Mouse (Mus musculus): ENCODE data around the gene H2-D1. TPM values are rescaled to one million over a fixed set of nuclear protein-coding genes. Genes with fewer than 3 reads are reported as not detected.

H2-D1 gene
- total and polyA plus RNA-seq, 3 experiments: 60.1 to 97.9 TPM; not detected in 1

DNA sequence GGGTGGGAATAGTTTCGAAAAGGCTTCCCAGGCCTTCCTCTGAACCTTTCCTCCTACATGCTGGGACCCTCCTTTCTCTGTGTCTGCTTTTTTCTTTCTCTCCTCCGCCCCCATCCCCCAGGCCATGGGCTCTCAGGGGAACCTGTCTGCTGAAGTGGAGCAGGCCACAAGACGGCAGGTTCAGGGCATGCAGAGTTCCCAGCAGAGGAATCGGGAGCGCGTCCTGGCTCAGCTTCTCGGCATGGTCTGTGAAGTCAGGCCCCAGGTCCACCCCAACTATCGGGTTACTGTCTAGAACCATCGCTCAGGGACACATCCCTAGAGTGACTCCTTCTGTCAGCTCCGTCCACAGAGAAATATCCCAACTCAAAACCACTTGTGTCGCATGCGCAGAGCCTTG lies 25.0 kb upstream of the H2-D1 start:
- Histone ChIP-seq H3K4me3 (ENCODE audit: control insufficient read depth in 1 of 2, insufficient read depth in 1 of 2, low read depth in 2 of 2, low read length in 2 of 2) (no peak overlapping the region), H3K27me3 (ENCODE audit: control insufficient read depth in 1 of 2, insufficient read depth in 2 of 2, low read length in 2 of 2) (no peaks in the 10 kb centered on the region), H3K9ac (ENCODE audit: control insufficient read depth, low read depth, low read length, poor library complexity, severe bottlenecking) (no peak overlapping the region), H3K36me3 (ENCODE audit: control insufficient read depth in 1 of 2, insufficient read depth in 2 of 2, low read length in 2 of 2) (peaks cover 0 to 14% of the 10 kb centered on the region in 2 experiments; a peak in 2 of 4 replicates), H3K27ac (ENCODE audit: control insufficient read depth, low read depth, low read length) (no peak overlapping the region), H3K79me2 (ENCODE audit: control insufficient read depth, insufficient read depth, low read length, poor library complexity) (peaks cover 24% of the 10 kb centered on the region), H3K4me1 (ENCODE audit: control insufficient read depth in 1 of 2, insufficient read depth in 2 of 2, low read length in 2 of 2) (peaks cover 5 to 18% of the 10 kb centered on the region in 2 experiments; a peak in 3 of 4 replicates), H3K9me3 (replicated peaks; ENCODE audit: insufficient read depth, low read length) (no peaks in the 10 kb centered on the region)
- no peak for DNase-seq (ENCODE audit: low read depth, low spot score)
- TF ChIP-seq BHLHE40 (IDR thresholded peaks at IDR 0.05; ENCODE audit: borderline replicate concordance, low read depth, low read length) (no peak), TAL1 (IDR thresholded peaks at IDR 0.05; ENCODE audit: low read length) (no peak), SMC3 (IDR thresholded peaks at IDR 0.05; ENCODE audit: low read depth, low read length) (no peak), MAFK (IDR thresholded peaks at IDR 0.05; ENCODE audit: borderline replicate concordance, low read depth, low read length) (no peak), EP300 (IDR thresholded peaks at IDR 0.05; ENCODE audit: low read depth in 1 of 2, low read length in 2 of 2) (no peak), POLR2AphosphoS5 (IDR thresholded peaks at IDR 0.05; ENCODE audit: borderline replicate concordance, low read depth, low read length) (no peak), MEF2A (IDR thresholded peaks at IDR 0.05; ENCODE audit: extremely low read depth, insufficient replicate concordance, low read depth, low read length, poor library complexity, severe bottlenecking) (no peak), ZMIZ1 (IDR thresholded peaks at IDR 0.05; ENCODE audit: low read depth, low read length) (no peak), HCFC1 (IDR thresholded peaks at IDR 0.05; ENCODE audit: low read depth, low read length) (no peak), JUND (IDR thresholded peaks at IDR 0.05; ENCODE audit: low read depth, low read length) (no peak), POLR2A (IDR thresholded peaks at IDR 0.05; ENCODE audit: control insufficient read depth in 1 of 2, insufficient read depth in 1 of 2, low read depth in 1 of 2, low read length in 2 of 2, poor library complexity in 1 of 2) (no peak), ZNF384 (IDR thresholded peaks at IDR 0.05; ENCODE audit: low read depth, low read length) (no peak), GATA1 (IDR thresholded peaks at IDR 0.05; ENCODE audit: low read depth, low read length) (no peak), ETS1 (IDR thresholded peaks at IDR 0.05; ENCODE audit: low read depth, low read length) (no peak), POLR2AphosphoS2 (IDR thresholded peaks at IDR 0.05; ENCODE audit: low read length) (no peak), UBTF (IDR thresholded peaks at IDR 0.05; ENCODE audit: borderline replicate concordance, insufficient read depth, low read depth, low read length) (no peak), MXI1 (IDR thresholded peaks at IDR 0.05; ENCODE audit: low read depth, low read length) (no peak), MYB (IDR thresholded peaks at IDR 0.05; ENCODE audit: low read depth, low read length) (no peak)

DNA sequence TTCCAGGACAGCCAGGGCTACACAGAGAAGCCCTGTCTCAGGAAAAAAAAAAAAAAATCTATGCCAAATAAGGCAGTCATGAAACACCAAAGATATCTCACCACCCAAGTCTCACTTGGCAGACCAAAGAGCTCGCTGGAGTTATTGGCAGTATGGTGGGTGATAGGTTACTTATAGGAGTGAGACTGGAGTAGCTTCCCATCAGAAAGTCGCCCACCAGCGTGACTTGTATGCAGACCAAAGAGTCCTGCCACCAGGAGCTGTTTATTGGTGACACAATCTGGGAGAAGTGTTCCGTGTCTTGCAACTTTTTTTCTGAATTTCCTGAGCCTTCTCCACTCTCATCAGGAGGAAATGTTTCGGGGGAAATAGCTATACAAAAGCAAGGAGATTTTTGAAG lies 22.8 kb upstream of the H2-D1 start:
- H3K36me3 ChIP-seq (ENCODE audit: control insufficient read depth in 1 of 2, insufficient read depth in 2 of 2, low read length in 2 of 2): peaks cover 7 to 22% of the 10 kb centered on the region in 2 experiments; a peak in 3 of 4 replicates

More for the DNA sequence above, 22.8 kb upstream of the H2-D1 start:
- H3K79me2 ChIP-seq (ENCODE audit: control insufficient read depth, insufficient read depth, low read length, poor library complexity): peaks cover 37% of the 10 kb centered on the region
- no peaks in the 10 kb centered on the region for H3K9me3 ChIP-seq (replicated peaks; ENCODE audit: insufficient read depth, low read length)
- H3K4me3 ChIP-seq (ENCODE audit: control insufficient read depth in 1 of 2, insufficient read depth in 1 of 2, low read depth in 2 of 2, low read length in 2 of 2): no peak overlapping the region
- no peaks in the 10 kb centered on the region for H3K27me3 ChIP-seq (ENCODE audit: control insufficient read depth in 1 of 2, insufficient read depth in 2 of 2, low read length in 2 of 2)
- no peak for DNase-seq (ENCODE audit: low read depth, low spot score)
- no peak overlapping the region for H3K9ac ChIP-seq (ENCODE audit: control insufficient read depth, low read depth, low read length, poor library complexity, severe bottlenecking)
- TF ChIP-seq NRF1 (IDR thresholded peaks at IDR 0.05; ENCODE audit: insufficient read depth, low read depth, low read length, poor library complexity, severe bottlenecking) (no peak), POLR2A (IDR thresholded peaks at IDR 0.05; ENCODE audit: control insufficient read depth in 1 of 2, insufficient read depth in 1 of 2, low read depth in 1 of 2, low read length in 2 of 2, poor library complexity in 1 of 2) (no peak), BHLHE40 (IDR thresholded peaks at IDR 0.05; ENCODE audit: borderline replicate concordance, low read depth, low read length) (no peak), GATA1 (IDR thresholded peaks at IDR 0.05; ENCODE audit: low read depth, low read length) (no peak), POLR2AphosphoS2 (IDR thresholded peaks at IDR 0.05; ENCODE audit: low read length) (no peak), POLR2AphosphoS5 (IDR thresholded peaks at IDR 0.05; ENCODE audit: borderline replicate concordance, low read depth, low read length) (no peak), TAL1 (IDR thresholded peaks at IDR 0.05; ENCODE audit: low read length) (no peak), SMC3 (IDR thresholded peaks at IDR 0.05; ENCODE audit: low read depth, low read length) (no peak), ZC3H11A (IDR thresholded peaks at IDR 0.05; ENCODE audit: low read depth, low read length) (no peak), E2F4 (IDR thresholded peaks at IDR 0.05; ENCODE audit: borderline replicate concordance, low read depth, low read length) (no peak), USF1 (IDR thresholded peaks at IDR 0.05; ENCODE audit: low read depth, low read length) (no peak), ETS1 (IDR thresholded peaks at IDR 0.05; ENCODE audit: low read depth, low read length) (no peak), MYC (IDR thresholded peaks at IDR 0.05; ENCODE audit: low read depth, low read length) (no peak), SIN3A (IDR thresholded peaks at IDR 0.05; ENCODE audit: low read length) (no peak)
- H3K4me1 ChIP-seq (ENCODE audit: control insufficient read depth in 1 of 2, insufficient read depth in 2 of 2, low read length in 2 of 2): peaks cover 5 to 24% of the 10 kb centered on the region in 2 experiments; a peak in 3 of 4 replicates
- H3K27ac ChIP-seq (ENCODE audit: control insufficient read depth, low read depth, low read length): no peak overlapping the region
